Mouse (Mus musculus) inflammation-experienced regulatory T-cells (primary cell): ENCODE results near the gene Olfr315. TPM values are rescaled to one million over a fixed set of nuclear protein-coding genes. Genes with fewer than 3 reads are reported as not detected.

Experiments used
- polyA plus RNA-seq, 2 experiments: library from polyadenylated mRNA; unstranded; fragments of 100-300 nt; shearing (Covaris generic); gene quantifications; one replicate each; pipeline ENCODE4 v1.2.1; 2017

Olfr315 gene
- not detected for polyA plus RNA-seq

GRCm38 (mm10) chr11:58772888-58773287 lies at the start of gene Olfr315:
Olfr315 (plus strand) TSS chr11:58773188.

DNA sequence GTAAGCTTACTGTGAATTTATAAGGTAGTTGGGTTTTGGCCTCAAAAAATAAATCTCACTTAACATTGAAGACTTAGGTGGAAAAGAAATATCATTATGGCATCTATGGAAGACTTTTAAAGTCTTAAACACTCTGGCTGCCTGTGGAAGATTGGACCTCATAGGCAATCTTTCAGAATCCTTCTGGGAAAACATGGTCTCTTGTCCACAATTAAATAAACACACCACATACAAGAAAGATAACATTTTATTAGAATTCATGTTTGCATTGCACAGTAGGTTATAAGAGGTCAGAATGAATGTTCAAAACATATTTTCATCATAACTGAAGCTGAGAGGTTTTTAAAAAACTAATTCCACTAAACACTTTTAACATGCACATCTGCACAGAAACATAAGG lies 49.1 kb upstream of the Olfr315 start, which contains the start of gene Olfr318:
TSS of gene Olfr318 (minus strand) at position 101 of the 400 bp plus-strand sequence.

DNA sequence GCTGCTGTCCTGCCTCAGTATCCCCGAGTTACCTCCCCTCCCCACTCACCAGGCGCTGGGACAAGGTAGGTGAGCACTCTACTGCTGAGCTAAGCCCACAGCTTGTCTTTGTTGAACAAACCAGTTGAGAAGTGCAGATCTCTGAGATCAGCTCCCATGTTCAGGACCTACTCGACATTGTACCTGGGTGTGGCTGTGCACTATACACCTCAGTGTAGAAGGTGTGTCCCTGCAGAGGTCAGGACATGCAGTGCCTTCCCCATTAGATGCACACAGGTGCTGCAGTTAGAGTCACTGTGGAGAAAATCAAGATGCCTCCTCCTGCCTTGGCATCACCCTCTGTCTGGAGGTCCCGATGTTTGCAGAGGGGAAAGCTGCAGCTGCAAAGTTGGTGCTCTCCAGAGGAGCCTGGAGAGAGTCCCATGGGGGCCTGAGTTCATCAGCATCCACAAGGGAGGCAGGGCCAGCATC lies 34.2 kb upstream of the Olfr315 start, which contains the start of gene Olfr317:
TSS of gene Olfr317 (minus strand) at position 421 of the 471 bp plus-strand sequence.

DNA sequence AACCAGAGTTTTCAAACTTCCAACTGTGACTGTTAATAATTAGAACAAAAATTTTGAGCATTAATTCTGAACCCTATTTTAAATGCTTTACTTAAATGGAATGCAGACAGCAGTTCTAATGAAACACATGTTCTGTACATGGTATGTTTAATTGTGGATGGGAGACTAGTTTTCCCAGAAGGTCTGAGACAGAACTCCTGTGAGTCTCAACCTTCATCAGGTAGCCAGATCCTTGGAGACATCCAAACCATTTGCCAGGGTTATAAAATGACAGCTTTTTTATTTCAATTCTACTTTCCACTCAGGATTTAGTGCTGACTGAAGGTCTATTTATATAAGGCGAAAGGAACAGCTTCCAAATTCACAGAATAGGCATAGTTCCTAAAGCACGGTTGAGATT lies 20.6 kb upstream of the Olfr315 start, which contains the start of gene Olfr316:
TSS of gene Olfr316 (plus strand) at position 301 of the 400 bp plus-strand sequence.

GRCm38 (mm10) chr11:58782480-58783089 lies 9.6 kb downstream of the Olfr315 start, which contains the start of gene Olfr314:
Olfr314 (plus strand) TSS chr11:58782952.

DNA sequence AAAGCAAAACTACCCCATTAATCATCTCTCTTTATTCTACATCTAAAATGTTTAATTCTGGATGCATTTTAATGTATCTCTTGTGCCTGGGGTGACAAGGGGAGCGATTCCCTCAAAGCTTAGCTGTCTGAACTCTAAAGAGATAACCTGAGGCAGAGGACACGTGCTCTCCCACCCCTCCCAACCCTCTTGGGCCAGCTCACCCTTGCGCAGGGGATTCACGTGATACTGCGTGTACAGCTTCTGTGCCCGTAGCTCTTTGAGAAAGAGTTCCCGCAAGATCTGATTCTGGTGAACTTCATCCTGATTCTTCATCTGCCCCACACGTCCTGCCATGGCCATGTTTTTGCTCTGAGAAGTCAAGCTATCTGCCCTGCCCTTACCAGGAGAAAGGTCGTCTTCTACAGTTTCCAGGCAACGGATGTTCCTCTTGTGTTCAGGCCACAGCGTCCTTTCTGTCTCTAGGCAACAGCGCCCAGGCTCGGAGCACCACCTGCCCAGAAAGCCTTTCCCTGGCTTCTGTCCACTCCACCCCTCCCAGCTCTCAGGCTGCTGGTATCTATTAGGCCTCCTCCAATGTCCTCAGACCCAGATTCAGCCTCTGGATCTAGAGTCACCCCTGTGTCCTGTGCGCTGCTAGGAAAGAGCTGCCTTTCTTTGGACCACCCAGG lies 28.7 kb downstream of the Olfr315 start, which contains the start of gene Fam183b:
TSS of gene Fam183b (minus strand) at position 403 of the 671 bp plus-strand sequence.

GRCm38 (mm10) chr11:58814700-58815099 lies 41.7 kb downstream of the Olfr315 start, which contains the start of gene Olfr313:
Olfr313 (plus strand) TSS chr11:58815000.

GRCm38 (mm10) chr11:58828937-58829336 lies 55.9 kb downstream of the Olfr315 start, which contains the start of gene Olfr312:
Olfr312 (plus strand) TSS chr11:58829237.

Other genes with a start within 250 kb of the Olfr315 start
- gene Olfr330, start 238.4 kb upstream of the Olfr315 start, polyA plus RNA-seq = 1 to 10 TPM in 1 of 2 experiments, not detected in 1; 3.3 TPM
- not detected for gene Olfr329-ps, start 226.8 kb upstream of the Olfr315 start, polyA plus RNA-seq
- gene Olfr328, start 217.6 kb upstream of the Olfr315 start, polyA plus RNA-seq = 1 to 10 TPM in 1 of 2 experiments, not detected in 1; 1.3 TPM
- gene Olfr224, start 202.6 kb upstream of the Olfr315 start, polyA plus RNA-seq = under 1 TPM; 0.24 to 0.29 TPM
- not detected for gene Olfr325, start 195.5 kb upstream of the Olfr315 start, polyA plus RNA-seq
- gene Olfr324, start 178.1 kb upstream of the Olfr315 start, polyA plus RNA-seq = not detected
- under 1 TPM in 1 of 2 experiments, not detected in 1; 0.66 TPM for gene 2210407C18Rik, start 157.1 kb upstream of the Olfr315 start, polyA plus RNA-seq
- gene Olfr323, start 142.7 kb upstream of the Olfr315 start, polyA plus RNA-seq = not detected
- under 1 TPM; 0.07 to 0.29 TPM for gene Trim58, start 132.7 kb upstream of the Olfr315 start, polyA plus RNA-seq
- not detected for gene Olfr322, start 114.4 kb upstream of the Olfr315 start, polyA plus RNA-seq
- gene Olfr320, start 92.1 kb upstream of the Olfr315 start, polyA plus RNA-seq = under 1 TPM in 1 of 2 experiments, not detected in 1; 0.48 TPM
- gene Olfr319, start 74.0 kb upstream of the Olfr315 start, polyA plus RNA-seq = under 1 TPM in 1 of 2 experiments, not detected in 1; 0.10 TPM
- gene Olfr318, start 49.2 kb upstream of the Olfr315 start, polyA plus RNA-seq = under 1 TPM; 0.07 to 0.40 TPM
- gene Olfr317, start 34.0 kb upstream of the Olfr315 start, polyA plus RNA-seq = not detected
- not detected for gene Olfr316, start 20.5 kb upstream of the Olfr315 start, polyA plus RNA-seq
- under 1 TPM in 1 of 2 experiments, not detected in 1; 0.39 TPM for gene Olfr314, start 9.8 kb downstream of the Olfr315 start, polyA plus RNA-seq
- not detected for gene Fam183b, start 28.8 kb downstream of the Olfr315 start, polyA plus RNA-seq
- not detected for gene Olfr313, start 41.8 kb downstream of the Olfr315 start, polyA plus RNA-seq
- gene Olfr312, start 56.0 kb downstream of the Olfr315 start, polyA plus RNA-seq = under 1 TPM in 1 of 2 experiments, not detected in 1; 0.10 TPM
- under 1 TPM; 0.12 to 0.17 TPM for gene Olfr311, start 66.1 kb downstream of the Olfr315 start, polyA plus RNA-seq
- gene Gm12258, start 74.0 kb downstream of the Olfr315 start, polyA plus RNA-seq = 10 to 100 TPM in 1 of 2 experiments, 1 to 10 TPM in 1; 7.6 to 12.7 TPM
- gene 2810021J22Rik, start 94.0 kb downstream of the Olfr315 start, polyA plus RNA-seq = 10 to 100 TPM in 1 of 2 experiments, 1 to 10 TPM in 1; 6.5 to 10.4 TPM
- gene Zfp39, start 131.0 kb downstream of the Olfr315 start, polyA plus RNA-seq = 10 to 100 TPM; 10.1 to 11.1 TPM
- gene Btnl10, start 144.7 kb downstream of the Olfr315 start, polyA plus RNA-seq = under 1 TPM; 0.04 to 0.98 TPM
- 100 to 1,000 TPM; 265 to 350 TPM for gene Rnf187, start 165.7 kb downstream of the Olfr315 start, polyA plus RNA-seq
- 10 to 100 TPM; 19.5 to 31.1 TPM for gene Hist3h2ba, start 175.7 kb downstream of the Olfr315 start, polyA plus RNA-seq
- gene Hist3h2a, start 181.5 kb downstream of the Olfr315 start, polyA plus RNA-seq = 10 to 100 TPM; 17.6 to 36.4 TPM
- 1 to 10 TPM in 1 of 2 experiments, under 1 TPM in 1; 0.16 to 2.8 TPM for gene Trim17, start 181.5 kb downstream of the Olfr315 start, polyA plus RNA-seq
- 10 to 100 TPM; 46.7 to 64.0 TPM for gene Trim11, start 204.9 kb downstream of the Olfr315 start, polyA plus RNA-seq